Mouse (Mus musculus): ENCODE measurements at regions not wholly inside any gene's neighbourhood (a gene's known extent, or its start where the extent isn't known, plus 50 kb on each side); places are given as distances from the start of the nearest gene placed in this dataset.

- TF ChIP-seq CTCF (IDR thresholded peaks at IDR 0.05; ENCODE audit: low read depth, low read length) (no peak), GATA1 (IDR thresholded peaks at IDR 0.05; ENCODE audit: borderline replicate concordance, low read length) (no peak), TAL1 (conservative IDR thresholded peaks at IDR 0.05; ENCODE audit: low read depth, low read length) (no peak), POLR2AphosphoS5 (IDR thresholded peaks at IDR 0.05; ENCODE audit: insufficient replicate concordance, low read depth, low read length) (no peak)
These were observed 412.0 kb upstream of the Cntn6 start for GRCm38 (mm10) chr6:104080581-104080980.

Measured in G1E (cell line).